Mouse (Mus musculus): ENCODE measurements around the gene Padi4. TPM values are rescaled to one million over a fixed set of nuclear protein-coding genes. Genes with fewer than 3 reads are reported as not detected.

The Padi4 gene
- 0.26 and 0.30 TPM in 2 replicates for polyA plus RNA-seq (2015; fragmentation: Nextera tagmentation; extraction: Ambion mirVana)

DNA sequence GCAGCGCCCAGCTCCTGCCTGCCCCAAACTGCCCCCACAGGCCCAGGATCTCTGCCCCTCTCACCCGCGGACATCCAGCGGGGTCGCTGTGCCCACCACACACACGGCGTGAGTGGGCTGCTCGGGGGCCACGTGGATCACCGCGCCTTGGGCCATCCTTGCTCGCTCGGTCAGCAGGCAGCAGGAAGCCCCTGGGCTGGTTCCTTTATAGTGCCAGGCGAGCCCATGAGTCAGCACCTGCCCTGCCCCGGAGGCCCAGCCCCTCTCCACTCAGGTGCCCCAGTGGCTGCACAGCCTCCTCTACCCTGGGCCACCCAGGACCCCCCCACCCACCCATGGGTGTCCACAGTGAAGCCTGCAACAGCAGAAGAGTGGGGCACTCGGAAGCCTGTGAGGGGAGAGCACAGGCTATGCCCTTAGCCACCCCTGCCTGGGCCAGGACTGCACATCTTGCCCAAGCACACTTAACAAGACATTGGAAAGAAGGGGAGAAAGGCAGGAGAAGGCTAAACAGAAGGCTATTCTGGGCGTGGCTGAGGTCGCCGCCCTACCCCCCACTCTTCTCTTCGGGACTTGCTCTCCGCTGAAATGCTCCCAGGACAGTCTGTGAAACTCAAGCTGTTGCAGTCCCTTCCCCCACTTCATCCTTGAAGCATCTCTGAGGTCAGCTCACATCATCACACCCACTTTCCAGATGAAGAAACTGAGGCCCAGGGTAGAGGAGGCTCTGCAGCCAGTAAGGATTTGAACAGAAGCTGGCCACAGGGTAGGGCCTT, at the start of gene Padi4:
Gene Padi4, minus strand, starts transcription at position 212 of the 776 bp plus-strand sequence.
- H3K4me1 ChIP-seq: peaks cover 6% of the 10 kb centered on the region; the same call in 1 of the 2 replicates
- no peaks in the 10 kb centered on the region for H3K36me3 ChIP-seq (ENCODE audit: poor library complexity, severe bottlenecking)
- no peak for ATAC-seq
- H3K27me3 ChIP-seq: no peaks in the 10 kb centered on the region
- no peaks in the 10 kb centered on the region for H3K9me3 ChIP-seq (replicated peaks)
- no peak within 1 kb of the TSS for H3K9ac ChIP-seq
- 92% methylated on average over 21 of the region's 21 CpGs for WGBS
- no peak within 1 kb of the TSS for H3K27ac ChIP-seq
- no peak within 1 kb of the TSS for H3K4me3 ChIP-seq
- H3K4me2 ChIP-seq: no peak within 1 kb of the TSS

DNA sequence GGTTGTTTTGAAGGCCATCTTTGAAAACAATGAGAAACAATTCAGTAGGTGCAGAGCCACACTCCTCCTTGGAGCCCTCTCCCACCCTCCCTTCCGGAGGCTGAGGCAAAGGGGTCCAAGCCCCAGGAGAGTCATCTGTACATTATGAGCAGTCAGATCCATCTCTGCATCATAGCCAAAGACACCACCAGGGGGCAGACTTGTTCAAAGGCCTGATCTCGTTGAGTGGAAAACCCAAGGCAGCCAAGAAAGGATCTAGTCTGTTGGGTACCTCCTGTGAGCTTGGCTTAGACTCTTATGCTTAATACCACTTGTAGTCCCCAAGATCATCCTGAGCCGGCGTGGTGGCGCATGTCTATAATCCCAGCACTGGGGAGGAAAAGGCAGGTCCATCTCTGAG, 48.0 kb upstream of the Padi4 start:
- Histone ChIP-seq H3K27me3 (no peaks in the 10 kb centered on the region), H3K36me3 (ENCODE audit: poor library complexity, severe bottlenecking) (no peaks in the 10 kb centered on the region), H3K9me3 (replicated peaks) (no peaks in the 10 kb centered on the region), H3K4me1 (no peaks in the 10 kb centered on the region), H3K9ac (no peak overlapping the region), H3K27ac (no peak overlapping the region), H3K4me2 (no peak overlapping the region), H3K4me3 (no peak overlapping the region)
- 54% methylated on average over 5 of the region's 5 CpGs for WGBS
- ATAC-seq: no peak

DNA sequence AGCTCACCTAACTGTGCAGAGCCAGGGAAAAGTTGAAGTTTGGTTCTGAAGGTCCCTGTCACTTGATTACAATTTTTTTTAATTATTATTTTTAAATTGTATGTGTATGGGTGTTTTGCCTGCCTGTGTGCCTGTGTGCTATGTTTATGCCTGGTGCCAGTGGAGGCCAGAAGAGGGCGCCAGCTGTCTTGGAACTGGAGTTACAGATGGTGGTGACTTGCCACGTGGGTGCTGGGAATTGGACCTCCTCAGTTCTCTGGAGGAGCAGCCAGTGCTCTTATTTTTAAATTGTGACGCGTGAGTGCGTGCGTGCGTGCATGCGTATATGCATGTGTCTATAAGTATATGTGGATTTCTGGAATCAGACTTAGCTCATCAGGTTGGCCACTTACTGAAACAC, 43.4 kb upstream of the Padi4 start:
- Histone ChIP-seq H3K9ac (no peak overlapping the region), H3K9me3 (replicated peaks) (no peaks in the 10 kb centered on the region), H3K27me3 (peaks cover 14% of the 10 kb centered on the region; the same call in 1 of the 2 replicates), H3K4me3 (no peak overlapping the region), H3K4me2 (no peak overlapping the region), H3K36me3 (ENCODE audit: poor library complexity, severe bottlenecking) (no peaks in the 10 kb centered on the region), H3K4me1 (peaks cover 23% of the 10 kb centered on the region), H3K27ac (no peak overlapping the region)
- WGBS: 90% methylated on average over 8 of the region's 8 CpGs
- ATAC-seq: no peak

DNA sequence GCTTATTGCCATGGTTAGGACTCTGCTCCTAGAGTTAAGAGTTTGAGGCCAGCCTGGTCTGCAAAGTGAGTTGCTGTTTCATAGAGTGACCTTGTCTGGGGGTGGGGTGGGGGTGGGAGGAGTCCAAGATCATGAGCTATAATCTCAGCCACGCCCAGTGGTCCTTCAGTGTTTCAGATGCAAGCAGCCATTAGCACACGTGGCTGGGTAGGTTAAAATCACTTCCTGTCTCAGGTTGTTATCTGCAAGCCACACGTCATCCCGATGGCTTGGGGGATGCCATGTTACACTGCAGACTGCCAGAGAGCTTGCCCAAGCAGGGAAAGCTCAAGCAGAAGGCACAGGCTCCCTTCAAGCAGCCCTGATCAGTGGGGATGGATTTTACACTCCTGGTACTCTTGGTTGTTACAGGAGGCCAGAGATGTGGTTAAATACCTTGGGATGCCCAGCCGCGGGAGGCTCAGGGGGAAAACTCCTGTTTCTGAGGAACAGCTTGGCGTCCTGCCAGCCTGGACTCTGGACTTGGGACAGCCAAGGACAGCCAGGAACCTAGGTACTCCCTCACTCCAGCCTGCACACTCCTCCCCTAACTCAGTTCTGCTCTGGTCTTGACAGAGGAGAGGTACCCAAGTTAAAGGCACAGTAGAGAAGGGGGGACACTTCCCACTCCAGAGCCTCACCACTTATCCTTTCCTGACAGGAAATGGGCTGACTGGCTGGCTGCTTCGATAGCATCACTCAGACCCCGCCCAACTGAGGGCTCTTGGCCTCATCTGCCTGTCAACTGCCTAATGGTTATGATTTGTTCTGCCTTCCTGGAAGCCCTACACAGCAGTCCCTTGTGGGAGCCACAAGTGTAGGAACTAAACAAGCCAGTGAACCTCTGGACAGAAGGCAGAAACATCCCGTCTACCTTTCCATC, 42.2 kb upstream of the Padi4 start:
- Histone ChIP-seq H3K4me3 (no peak overlapping the region), H3K4me1 (peaks cover 27% of the 10 kb centered on the region), H3K4me2 (no peak overlapping the region), H3K9me3 (replicated peaks) (no peaks in the 10 kb centered on the region), H3K27me3 (peaks cover 14% of the 10 kb centered on the region; the same call in 1 of the 2 replicates), H3K9ac (no peak overlapping the region), H3K36me3 (ENCODE audit: poor library complexity, severe bottlenecking) (no peaks in the 10 kb centered on the region), H3K27ac (no peak overlapping the region)
- WGBS: 59% methylated on average over 10 of the region's 10 CpGs
- no peak for ATAC-seq

DNA sequence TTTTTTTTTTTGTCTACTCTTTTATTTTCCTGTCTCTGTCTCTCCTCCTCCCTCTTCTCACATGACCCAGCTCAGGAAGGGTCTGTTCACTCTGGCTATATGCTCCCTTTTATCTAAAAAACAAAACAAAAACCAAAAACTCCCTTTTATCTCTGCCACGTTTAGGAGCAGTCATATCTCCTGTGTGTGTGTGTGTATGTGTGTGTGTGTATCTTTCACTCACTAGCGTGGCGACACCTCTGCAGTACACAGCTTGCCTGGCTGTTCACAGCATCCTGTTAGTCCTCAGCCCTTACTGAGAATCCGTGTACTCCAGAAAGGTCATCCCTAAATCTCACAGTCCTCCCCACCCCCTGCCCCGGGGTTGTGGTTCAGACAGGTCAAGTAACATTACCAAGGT, 41.5 kb upstream of the Padi4 start:
- ATAC-seq: no peak
- WGBS: 85% methylated on average over 5 of the region's 5 CpGs
- H3K27ac ChIP-seq: no peak overlapping the region

DNA sequence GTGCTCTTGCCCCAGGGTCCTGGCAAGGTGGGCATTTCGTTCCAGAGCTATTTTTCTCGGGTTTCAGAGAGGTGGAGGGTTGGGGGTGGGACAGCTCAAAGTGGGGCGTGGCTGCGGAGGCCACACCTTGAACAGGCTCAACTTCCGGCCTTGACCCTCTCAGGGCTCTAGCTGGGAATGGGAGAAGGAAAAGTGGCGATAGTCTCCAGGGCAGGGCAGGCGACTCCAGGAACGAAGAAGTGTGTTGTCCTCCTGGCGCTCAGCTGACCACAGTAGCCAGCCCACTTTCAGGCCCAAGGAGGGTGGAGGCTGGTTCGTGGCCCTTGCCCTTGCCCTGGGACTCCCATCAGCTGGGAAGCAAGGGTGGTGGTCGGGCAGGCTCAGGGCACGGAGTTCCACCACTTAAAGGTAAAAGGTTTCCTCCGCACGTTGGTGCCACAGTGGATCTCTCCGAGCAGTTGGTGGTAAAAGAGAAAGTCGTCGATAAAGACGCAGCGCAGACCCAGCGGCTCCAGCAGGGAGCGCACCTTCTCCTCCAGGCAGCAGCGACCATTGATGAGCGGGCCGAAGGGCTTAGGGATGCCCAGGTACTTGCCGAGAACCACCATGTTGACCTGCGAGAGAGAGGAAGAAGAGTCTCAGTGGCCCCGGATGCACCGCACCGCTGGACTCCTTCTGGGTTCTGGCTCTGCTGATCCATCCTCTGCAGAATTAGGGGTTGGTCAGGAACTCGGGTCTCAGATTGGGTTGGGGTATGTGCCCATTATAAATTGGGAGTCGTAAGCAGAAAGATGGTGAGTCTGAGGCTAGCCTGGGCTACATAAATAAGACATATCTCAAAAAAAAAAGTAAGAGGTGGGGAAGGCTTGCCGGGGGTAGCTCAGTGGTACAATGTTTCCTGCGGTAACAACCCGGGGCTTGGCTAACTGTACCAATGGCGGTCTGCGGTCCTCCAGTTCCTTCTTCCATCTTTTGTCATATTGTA, 40.5 kb upstream of the Padi4 start:
- no peak for ATAC-seq
- 24% methylated on average over 36 of the region's 36 CpGs for WGBS

More for the DNA sequence above, 41.5 kb upstream of the Padi4 start:
- no peak overlapping the region for H3K4me2 ChIP-seq
- no peak overlapping the region for H3K4me3 ChIP-seq
- H3K27me3 ChIP-seq: peaks cover 14% of the 10 kb centered on the region; the same call in 1 of the 2 replicates
- peaks cover 27% of the 10 kb centered on the region for H3K4me1 ChIP-seq
- no peaks in the 10 kb centered on the region for H3K36me3 ChIP-seq (ENCODE audit: poor library complexity, severe bottlenecking)
- no peak overlapping the region for H3K9ac ChIP-seq
- no peaks in the 10 kb centered on the region for H3K9me3 ChIP-seq (replicated peaks)

DNA sequence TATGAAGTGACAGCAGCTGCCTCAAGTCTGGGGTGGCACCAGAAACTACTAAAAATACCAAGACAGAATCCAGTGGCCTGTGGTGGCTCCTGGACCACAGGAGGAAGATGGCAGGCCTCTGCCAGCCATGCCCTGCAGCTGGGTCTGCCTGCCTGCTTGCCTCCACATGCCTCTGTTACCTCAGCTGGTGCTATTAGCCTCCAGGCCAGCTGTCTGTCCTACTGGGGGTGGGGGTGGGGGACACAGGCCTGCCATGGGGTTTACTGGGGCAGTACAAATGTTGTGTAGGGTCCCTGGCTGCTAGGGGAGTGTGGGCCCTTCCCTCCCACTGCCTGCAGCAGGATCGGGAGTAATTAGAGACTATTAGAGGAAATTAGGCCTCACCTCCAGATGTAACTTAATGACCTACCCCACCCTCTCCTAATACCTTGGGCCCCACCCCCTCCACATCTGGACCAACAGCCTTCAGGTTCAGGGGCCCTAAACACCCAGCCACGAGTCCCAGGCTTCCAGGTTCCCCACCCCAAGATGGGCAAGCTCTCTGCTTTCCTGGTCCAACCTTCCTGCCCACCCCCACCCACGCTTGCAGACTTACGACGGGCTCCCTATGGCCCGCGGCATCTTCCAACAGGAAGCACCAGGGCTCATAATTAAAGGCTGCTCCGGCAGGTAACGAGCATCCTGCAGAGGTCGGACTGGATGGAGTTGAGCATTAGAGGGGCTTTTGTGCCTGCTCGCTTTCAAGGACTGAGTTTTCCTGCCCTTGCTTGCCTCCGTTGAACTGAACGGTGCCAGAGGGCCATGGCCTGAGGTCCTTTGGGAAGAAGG, 39.5 kb upstream of the Padi4 start:
- no peak for ATAC-seq
- Histone ChIP-seq H3K9me3 (replicated peaks) (no peaks in the 10 kb centered on the region), H3K9ac (no peak overlapping the region), H3K4me1 (peaks cover 27% of the 10 kb centered on the region), H3K4me3 (no peak overlapping the region), H3K36me3 (ENCODE audit: poor library complexity, severe bottlenecking) (no peaks in the 10 kb centered on the region), H3K4me2 (peak overlapping the region; percentile 51), H3K27ac (no peak overlapping the region), H3K27me3 (peaks cover 14% of the 10 kb centered on the region; the same call in 1 of the 2 replicates)
- 17% methylated on average over 13 of the region's 13 CpGs for WGBS

More for the DNA sequence above, 40.5 kb upstream of the Padi4 start:
- Histone ChIP-seq H3K4me1 (peaks cover 27% of the 10 kb centered on the region), H3K4me2 (peak overlapping the region; percentile 51), H3K4me3 (peak overlapping the region; percentile 22; the same call in 1 of the 2 replicates), H3K9me3 (replicated peaks) (no peaks in the 10 kb centered on the region), H3K9ac (no peak overlapping the region), H3K27me3 (peaks cover 14% of the 10 kb centered on the region; the same call in 1 of the 2 replicates), H3K36me3 (ENCODE audit: poor library complexity, severe bottlenecking) (no peaks in the 10 kb centered on the region), H3K27ac (no peak overlapping the region)

DNA sequence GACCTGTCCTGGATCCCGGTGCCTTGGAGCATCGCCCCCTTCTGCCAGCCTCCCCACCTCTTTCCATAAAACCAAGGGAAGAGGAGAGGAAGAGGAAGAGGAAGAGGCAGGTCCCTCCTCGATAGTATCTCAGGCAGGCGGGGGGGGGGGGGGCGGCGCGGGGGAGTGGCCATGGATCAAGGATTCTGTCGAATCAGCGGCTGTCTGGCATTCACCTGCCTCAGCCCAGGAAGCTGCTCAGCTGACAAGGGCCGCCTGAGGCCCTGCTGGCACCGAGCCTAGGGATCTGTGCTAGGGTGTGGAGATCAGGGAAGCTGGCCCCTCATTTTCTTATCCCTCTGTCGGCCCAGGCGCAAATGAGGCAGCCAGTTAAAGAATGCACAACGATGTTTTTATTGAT, 38.6 kb upstream of the Padi4 start:
- 33% methylated on average over 10 of the region's 14 CpGs for WGBS
- no peak overlapping the region for H3K27ac ChIP-seq
- no peaks in the 10 kb centered on the region for H3K36me3 ChIP-seq (ENCODE audit: poor library complexity, severe bottlenecking)
- no peaks in the 10 kb centered on the region for H3K9me3 ChIP-seq (replicated peaks)
- H3K4me1 ChIP-seq: peaks cover 27% of the 10 kb centered on the region
- no peak overlapping the region for H3K9ac ChIP-seq
- peaks cover 14% of the 10 kb centered on the region; the same call in 1 of the 2 replicates for H3K27me3 ChIP-seq
- H3K4me3 ChIP-seq: no peak overlapping the region
- no peak for ATAC-seq
- H3K4me2 ChIP-seq: peak overlapping the region; percentile 12

DNA sequence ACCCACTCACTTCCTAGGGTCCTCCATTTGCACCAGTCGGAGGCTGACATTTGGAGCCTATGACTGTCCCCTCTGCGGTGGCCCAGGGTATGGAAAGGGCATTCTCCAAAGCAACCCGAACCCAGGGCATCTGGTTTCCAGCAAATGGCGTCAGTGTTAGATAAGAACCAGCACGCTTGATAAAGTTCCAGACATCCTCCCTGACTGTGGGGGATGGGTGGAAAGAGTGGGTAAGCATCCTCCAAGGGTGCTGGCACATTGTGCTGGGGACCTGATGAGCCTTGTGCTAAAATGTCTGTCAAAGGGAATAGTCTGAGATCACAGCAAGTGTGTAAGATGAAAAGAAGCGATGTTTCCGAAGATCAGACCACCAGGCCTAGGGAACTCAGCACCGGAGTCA, 38.2 kb upstream of the Padi4 start:
- ATAC-seq: no peak
- peaks cover 14% of the 10 kb centered on the region; the same call in 1 of the 2 replicates for H3K27me3 ChIP-seq

DNA sequence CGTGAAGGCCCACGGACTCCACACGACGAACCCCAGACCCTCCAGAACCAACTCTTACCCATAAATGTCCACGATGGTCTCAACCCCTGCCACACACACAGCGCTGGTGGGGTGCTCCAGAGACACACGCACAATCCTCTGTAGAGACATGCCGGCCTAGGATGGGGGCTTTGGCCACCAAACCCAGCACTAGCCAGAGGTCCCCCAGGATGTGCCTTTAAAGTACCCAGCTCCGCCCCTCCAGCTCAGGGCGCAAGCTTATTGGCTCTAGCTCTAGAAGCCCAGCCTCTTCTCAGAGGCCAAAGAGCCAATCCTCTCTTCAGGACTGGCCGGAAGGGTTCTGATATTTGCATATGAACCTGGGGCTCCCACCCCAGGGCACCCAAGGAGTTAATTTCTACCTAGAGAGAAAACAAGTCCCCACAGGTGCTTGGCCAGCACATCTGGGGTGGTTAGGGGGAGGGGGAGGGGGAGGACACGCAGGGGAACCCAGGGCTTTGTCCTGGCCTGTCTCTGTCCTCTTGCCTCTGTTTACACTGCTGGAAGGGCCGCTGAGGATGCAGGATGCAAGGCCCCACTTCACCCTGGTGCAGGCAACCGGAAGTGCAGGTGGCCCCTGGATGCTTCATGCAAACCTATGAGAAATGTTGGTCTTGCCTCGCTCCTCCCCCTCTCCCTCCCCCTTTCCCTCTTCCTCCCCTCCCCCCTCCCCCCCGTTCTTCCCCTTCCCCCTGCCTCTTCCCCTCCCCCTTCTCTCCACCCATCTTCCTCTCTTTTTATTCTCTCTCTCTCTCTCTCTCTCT, 36.6 kb upstream of the Padi4 start, which contains the start of gene Padi3:
Gene Padi3, minus strand, starts transcription at position 191 of the 803 bp plus-strand sequence.
- no peaks in the 10 kb centered on the region for H3K9me3 ChIP-seq (replicated peaks)
- ATAC-seq: no peak
- H3K27ac ChIP-seq: no peak within 1 kb of the TSS
- no peak within 1 kb of the TSS for H3K9ac ChIP-seq
- H3K4me2 ChIP-seq: no peak within 1 kb of the TSS
- no peak within 1 kb of the TSS for H3K4me3 ChIP-seq
- WGBS: 73% methylated on average over 16 of the region's 16 CpGs
- peaks cover 27% of the 10 kb centered on the region for H3K4me1 ChIP-seq
- H3K36me3 ChIP-seq (ENCODE audit: poor library complexity, severe bottlenecking): no peaks in the 10 kb centered on the region
- peaks cover 14% of the 10 kb centered on the region; the same call in 1 of the 2 replicates for H3K27me3 ChIP-seq

More for the DNA sequence above, 38.2 kb upstream of the Padi4 start:
- Histone ChIP-seq H3K9ac (no peak overlapping the region), H3K36me3 (ENCODE audit: poor library complexity, severe bottlenecking) (no peaks in the 10 kb centered on the region), H3K4me2 (no peak overlapping the region), H3K4me1 (peaks cover 27% of the 10 kb centered on the region), H3K27ac (no peak overlapping the region), H3K4me3 (no peak overlapping the region), H3K9me3 (replicated peaks) (no peaks in the 10 kb centered on the region)
- 84% methylated on average over 8 of the region's 8 CpGs for WGBS

Data from forebrain, embryonic 13.5 days (tissue).